Mouse (Mus musculus): ENCODE measurements around the gene Ccm2l. TPM values are rescaled to one million over a fixed set of nuclear protein-coding genes. Genes with fewer than 3 reads are reported as not detected.
A peak's percentile ranks its signal among the peaks of the same experiment; 100 is the strongest.

The Ccm2l gene
- total RNA-seq (2021): 10 to 100 TPM in 1 of 2 experiments, 1 to 10 TPM in 1; 9.6 to 10.3 TPM
- long read RNA-seq, experiment 1, partial matches to known transcripts: 4 of 21 reads
- long read RNA-seq, experiment 1, other reads (novel, unspliced or antisense): 16 of 21 reads
- long read RNA-seq, experiment 2, partial matches to known transcripts: 3 of 24 reads
- long read RNA-seq, experiment 2, other reads (novel, unspliced or antisense): 20 of 24 reads

DNA sequence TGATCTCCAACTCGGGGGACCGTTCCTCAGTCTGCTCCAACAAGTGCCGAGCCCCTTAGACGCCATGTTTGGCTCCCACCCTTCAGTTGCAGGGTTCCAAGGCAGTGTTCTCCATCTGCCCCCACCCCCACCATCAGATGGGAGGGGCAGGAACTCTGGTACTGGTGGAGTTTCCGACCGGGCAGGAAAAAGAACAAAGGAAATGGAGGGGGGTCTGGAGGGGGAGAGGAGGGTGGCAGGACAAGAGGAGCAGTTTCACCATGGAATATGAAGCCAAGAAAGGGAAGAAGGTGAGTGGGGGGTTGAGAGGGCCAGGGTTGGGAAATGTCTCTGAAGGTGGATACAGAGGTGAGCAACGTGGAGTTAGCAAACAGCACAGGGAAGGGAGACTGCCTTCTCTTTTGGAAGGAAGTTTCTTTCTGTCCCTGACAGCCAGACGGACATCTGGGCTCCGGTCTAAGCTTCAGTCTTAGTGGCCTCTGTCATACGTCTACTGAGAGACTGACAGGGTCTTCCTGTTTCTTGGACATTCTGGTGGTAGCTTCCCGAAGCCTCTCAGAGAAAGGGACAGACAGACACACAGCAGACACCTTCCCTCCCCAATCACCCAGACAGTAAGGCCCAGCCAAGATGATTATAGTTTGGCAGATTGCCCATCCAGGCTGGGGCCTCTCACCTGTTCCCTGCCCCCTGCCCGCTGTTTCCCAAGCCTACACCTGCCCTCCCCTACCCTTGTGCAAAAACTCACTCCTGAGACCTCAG lies at the start of gene Ccm2l:
Gene Ccm2l, plus strand, starts transcription at position 209 of the 762 bp plus-strand sequence.
- no peak for DNase-seq (ENCODE audit: low spot score in 2 of 2)

DNA sequence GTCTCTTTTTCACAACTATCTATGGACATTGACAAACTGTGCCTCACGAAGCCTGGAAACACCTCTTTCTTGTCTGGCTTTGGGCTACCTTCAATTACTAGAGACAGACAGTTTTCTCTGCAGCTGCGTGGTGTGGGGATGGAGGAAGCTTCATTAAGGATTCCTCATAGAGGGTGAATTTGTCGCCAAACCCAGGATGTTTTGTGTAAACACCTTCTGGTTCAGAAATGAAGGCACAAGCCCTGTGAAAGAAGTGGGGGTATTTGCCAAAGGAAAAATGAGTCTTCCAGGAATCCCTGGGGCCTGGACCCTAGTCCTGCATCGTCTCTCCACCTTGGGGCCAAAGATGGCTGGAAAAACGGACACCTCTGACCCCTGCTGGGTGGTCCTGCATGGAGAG lies 49.0 kb upstream of the Ccm2l start:
- DNase-seq (ENCODE audit: low spot score in 2 of 2): no peak

DNA sequence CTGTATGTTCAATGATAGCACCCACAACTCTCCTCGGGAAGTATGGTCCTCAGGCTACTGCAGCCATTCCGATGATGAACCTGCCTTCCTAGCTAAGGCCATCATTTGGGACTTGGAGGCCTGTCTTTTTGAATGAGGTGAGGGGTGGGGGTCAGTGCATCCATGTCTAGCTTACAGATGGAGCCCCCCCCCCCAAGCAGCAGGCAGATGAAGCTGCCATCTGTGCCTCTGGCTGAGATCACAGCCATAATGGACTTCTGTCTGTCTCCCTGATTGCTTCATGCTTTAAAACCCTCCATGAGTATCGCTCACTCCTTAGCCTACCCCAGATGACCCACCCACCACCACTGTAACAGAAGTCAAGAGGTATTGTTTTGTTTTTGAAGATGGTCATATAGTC lies 46.4 kb upstream of the Ccm2l start:
- no peak for DNase-seq (ENCODE audit: low spot score in 2 of 2)

DNA sequence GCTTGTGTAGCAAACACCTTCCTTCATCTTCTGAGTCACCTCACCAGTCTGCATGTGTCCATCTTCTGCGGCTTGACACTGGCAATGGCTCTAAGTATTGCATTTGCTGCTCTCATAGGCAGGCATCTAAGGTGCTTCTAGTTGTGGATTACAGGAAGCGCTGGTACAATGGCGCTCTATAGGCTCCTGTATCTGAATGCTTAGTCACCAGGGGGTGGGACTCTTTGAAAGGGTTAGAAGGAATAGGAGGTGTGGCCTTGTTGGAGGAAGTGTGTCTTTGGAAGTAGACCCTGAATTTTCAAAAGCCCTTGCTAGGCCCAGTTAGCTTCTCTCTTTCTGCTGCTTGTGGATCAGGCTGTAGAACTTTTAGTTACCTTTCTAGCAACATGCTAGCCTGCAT lies 44.6 kb upstream of the Ccm2l start:
- DNase-seq (ENCODE audit: low spot score in 2 of 2): no peak

DNA sequence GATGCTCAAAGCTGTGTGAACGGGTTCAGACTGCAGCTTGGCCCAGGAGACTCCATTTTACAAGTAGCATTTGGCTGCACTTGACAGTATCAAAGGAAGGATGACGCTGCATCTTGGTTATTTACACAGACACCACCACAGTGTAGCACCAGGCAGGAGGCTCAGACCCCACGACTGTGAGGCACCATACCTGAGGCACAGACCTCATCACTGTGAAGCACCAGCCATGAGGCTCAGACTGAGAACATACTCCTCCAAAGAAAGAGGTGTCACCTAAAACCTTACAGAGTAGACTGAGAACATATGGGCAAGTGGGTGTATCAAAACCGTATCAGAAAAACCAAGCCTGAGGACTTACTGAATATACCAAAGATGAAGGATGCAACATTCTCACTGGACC lies 42.9 kb upstream of the Ccm2l start:
- no peak for DNase-seq (ENCODE audit: low spot score in 2 of 2)

DNA sequence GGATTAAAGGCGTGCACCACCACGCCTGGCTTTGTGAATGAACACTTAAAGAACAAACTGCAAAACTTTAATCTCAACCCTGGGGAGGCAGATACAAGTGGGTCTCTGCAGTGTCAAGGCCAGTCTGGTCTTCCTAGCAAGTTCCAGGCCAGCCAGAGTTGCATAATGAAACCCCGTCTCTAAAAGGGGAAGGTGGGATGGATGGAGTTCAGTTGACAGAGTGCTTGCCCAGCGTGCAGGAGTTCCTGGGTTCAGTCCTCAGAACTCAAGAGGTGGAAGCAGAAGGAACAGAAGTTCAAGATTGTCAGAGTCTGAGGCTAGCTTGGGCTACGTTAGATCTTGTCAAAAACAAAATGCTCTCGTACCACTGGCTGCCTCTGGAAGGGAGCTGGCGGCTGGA lies 39.7 kb upstream of the Ccm2l start:
- no peak for DNase-seq (ENCODE audit: low spot score in 2 of 2)

- DNase-seq (ENCODE audit: low spot score in 2 of 2): no peak
Measured at GRCm38 (mm10) chr2:153027501-153027900, 38.3 kb upstream of the Ccm2l start.

DNA sequence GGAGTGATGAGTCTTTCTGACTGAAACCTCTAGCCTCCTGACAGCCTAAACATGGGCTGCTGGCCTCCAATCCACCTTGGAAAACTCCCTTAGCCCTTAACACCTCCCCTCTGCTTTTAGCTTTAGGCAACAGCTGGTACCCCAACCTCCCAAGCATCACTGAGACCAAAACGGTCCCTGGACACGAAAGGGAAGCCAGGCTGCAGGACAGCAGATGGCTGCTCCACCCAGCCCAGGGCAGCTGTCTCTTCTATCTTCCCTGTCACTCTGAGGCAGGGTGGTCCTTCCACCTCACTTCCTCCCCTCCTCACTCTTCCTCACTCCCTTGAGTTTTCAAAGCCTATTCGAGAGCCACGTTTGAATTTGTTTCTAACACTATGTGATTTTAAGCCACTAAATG lies 35.3 kb upstream of the Ccm2l start:
- DNase-seq (ENCODE audit: low spot score in 2 of 2): no peak

DNA sequence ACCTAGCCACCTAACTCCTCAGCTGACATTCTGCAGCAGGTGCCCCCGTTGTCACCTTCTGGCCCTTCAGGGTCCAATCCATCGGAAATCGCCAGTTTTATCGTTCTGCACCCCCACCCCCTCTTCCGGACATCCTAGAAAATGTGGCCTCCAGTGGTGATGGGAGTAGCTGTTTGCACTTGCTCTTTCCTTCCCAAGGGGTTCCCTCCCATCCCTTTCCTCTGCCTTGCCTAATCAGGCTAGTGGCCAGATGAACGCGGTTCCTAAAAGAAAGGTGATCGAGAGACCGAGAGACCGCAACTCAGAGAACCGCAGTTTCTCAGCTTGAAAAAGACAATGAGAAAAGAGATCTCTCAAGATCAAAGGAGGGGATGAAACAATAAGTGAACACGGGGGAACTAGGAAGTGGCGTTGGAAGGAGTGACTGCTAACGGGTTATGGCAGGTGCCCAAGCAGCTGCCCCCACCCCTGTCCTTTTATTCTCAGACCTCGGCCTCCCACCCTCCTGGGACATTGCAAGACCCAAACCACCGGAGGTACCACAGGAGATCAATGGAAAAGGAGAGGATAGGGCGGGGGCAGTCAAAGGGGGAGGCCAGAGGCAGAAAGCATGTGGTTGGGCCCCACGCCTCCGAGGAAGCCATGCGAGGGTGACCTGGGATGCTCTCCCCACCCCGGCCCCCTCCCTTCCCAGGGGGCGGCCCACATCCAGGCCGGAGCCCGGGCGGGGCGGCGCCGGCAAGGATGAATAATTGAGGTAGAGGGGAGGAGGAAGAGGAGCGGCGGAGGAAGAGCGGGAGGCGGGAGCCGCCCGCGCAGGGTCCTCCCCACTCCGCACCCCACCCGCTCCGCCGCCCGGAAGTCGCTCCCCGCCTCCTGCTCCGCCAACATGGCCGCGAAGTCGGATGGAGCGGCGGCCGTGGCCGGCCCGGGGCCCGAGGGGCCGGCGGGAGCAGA lies 34.4 kb upstream of the Ccm2l start, which contains the start of gene Xkr7:
Gene Xkr7, plus strand, starts transcription at position 727 of the 957 bp plus-strand sequence.
- DNase-seq (ENCODE audit: low spot score in 2 of 2): no peak

DNA sequence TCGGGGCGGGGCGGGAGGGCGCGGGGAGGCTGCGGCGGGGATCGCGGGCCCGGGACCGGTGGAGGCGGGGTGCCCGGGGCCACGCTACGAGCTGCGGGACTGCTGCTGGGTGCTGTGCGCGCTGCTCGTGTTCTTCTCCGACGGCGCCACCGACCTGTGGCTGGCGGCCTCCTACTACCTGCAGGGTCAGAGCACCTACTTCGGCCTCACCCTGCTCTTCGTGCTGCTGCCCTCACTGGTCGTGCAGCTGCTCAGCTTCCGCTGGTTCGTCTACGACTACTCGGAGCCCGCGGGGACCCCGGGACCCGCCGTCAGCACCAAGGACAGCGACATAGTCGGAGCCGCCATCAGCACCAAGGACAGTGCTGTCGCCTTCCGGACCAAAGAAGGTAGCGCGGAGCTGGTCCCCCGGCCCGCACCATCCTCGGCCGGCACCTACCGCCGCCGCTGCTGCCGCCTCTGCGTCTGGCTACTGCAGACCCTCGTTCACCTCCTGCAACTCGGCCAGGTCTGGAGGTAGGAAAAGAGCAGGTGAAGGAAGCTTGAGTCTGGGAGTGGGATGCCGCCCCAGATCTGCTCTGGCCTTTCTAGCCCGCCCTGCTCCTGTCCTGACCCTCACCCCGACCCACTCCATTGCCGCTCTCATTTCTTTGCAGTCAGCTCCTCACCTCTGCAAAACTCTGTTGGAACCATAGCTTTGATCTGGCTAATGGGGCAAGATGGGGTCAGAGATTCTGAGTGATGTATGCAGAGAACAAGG lies 33.5 kb upstream of the Ccm2l start:
- DNase-seq (ENCODE audit: low spot score in 2 of 2): peak; percentile 75 to 84

- DNase-seq (ENCODE audit: low spot score in 2 of 2): no peak
Measured at GRCm38 (mm10) chr2:153032973-153033372, 32.8 kb upstream of the Ccm2l start.

DNA sequence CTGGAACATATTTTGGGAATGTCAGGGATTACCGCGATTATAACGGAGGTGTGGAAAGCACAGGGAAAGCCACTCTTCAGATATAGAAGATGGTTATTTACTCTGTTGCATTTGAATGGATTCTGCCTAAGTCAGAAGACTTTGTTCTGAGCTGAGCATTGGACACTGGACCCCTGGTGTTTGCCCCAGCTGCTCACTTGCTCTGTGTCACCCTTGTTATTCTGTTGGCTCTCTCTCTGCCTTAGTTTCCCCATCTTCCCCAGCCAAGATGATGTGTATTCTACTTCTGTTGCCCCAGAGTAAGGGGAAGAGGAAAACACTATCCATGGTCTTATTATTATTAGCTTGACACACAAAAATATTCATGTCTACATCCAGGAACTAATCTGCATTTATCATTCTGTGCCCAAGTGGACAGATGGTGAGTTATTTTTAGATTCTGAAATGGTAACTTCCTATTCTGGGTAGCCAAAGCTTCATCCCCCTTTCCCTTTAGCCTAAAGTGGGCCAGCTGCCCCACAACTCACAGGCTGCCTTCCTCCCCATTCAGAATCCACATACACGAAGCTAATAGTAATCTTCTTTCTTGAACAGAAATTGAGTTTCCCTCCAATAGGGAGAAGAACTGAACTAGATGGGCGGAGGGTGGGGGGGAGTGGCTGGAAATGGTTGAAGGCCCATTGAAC lies 32.1 kb upstream of the Ccm2l start:
- DNase-seq (ENCODE audit: low spot score in 2 of 2): no peak

DNA sequence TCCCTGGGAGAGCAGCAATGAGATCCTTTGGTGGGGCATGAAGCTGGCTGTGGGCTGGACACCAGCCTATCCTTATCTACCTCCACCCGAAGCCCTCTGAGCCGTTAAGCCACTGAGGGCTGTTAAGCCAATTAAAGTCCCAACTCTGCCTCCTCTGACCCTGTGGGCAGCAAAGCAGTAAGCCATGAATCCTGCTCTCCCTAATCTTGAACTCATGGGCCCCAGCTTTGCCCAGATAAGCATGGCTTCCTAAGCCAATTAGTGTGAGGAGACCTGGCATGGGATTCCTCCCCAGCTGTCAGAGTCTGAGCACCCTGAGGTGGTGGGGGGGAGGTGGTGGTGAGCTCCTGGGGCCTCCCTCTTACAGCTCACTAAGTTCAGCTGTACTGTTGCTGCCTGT lies 29.1 kb upstream of the Ccm2l start:
- no peak for DNase-seq (ENCODE audit: low spot score in 2 of 2)

DNA sequence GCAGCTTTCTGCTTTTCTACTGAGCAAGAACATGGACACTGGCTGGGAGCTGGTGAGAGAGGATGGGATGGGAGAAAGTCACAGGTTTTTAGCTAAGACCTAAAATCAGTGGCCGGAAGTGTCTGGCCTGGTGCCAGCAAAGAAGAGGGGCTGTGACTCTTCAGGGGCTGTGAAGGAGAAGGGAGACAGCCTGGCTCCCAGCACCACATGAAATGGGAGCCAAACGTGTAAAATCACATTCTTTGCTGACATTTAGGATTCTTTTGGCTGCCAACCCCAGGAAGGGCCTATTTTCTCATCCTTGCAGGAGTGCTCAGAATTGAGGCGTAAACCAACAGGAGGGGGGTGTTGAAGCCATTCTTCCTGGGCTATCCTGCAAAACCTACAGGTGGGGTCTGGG lies 21.9 kb upstream of the Ccm2l start:
- DNase-seq (ENCODE audit: low spot score in 2 of 2): no peak

DNA sequence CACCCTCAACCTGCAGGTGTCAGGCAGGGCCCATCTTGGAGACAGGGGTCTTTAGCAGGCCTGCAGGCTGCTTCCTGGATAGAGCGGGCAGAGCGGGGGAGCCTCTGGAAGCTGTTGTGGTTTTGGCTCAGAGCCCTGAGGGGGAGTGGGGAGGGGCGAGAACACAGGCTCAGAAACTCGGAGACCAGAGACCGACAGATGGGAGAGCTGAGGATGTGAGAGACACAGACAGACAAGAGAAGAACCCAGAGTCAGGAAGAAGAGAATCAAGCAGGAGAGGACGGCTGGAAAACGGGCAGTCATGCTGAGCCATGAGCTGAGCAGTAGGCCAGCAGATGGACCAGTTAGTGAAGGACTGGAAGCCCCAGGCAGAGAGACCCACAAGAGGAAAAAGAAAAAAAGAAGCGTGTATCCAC lies 19.9 kb upstream of the Ccm2l start:
- DNase-seq (ENCODE audit: low spot score in 2 of 2): no peak

- no peak for DNase-seq (ENCODE audit: low spot score in 2 of 2)
Measured at GRCm38 (mm10) chr2:153047828-153048465, 17.8 kb upstream of the Ccm2l start.

GRCm38 (mm10) chr2:153049288-153049996 lies 16.3 kb upstream of the Ccm2l start:
- DNase-seq (ENCODE audit: low spot score in 2 of 2): no peak

DNA sequence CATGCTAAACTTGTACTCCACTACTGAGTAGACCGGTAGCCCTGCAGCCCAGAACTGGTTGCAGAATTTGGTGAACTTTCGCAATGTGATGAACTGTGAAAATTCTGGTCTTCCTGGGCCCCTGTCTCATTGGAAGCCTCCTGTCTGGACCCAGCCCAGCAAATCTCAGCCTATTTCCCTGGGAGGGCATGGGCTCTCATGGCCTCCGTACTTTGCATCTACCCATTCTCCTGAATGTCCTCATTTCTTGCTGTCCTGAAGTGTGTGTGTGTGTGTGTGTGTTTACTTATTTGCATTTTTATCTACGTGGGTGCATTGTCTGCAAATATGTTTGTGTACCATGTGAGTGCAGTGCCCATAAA lies 15.8 kb upstream of the Ccm2l start:
- no peak for DNase-seq (ENCODE audit: low spot score in 2 of 2)

DNA sequence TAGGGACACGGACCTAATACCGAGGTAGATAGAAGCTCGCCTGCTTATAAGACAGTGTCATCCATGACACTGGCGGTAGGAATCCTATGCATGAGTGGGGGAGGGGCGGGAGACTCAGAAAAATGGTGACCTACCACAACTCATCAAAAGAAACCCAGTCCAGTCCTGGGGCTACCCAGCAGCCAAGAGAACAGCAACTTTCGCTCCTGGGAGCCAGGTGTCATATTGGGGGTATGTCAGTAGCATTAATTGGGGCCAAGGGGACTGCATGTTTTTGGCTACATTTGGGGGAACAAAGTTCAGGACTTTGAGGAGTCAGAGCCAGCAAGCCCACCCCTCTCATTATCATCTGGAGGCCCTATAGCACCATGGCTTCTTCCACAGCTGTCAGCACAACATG lies 14.7 kb upstream of the Ccm2l start:
- no peak for DNase-seq (ENCODE audit: low spot score in 2 of 2)
